Mouse (Mus musculus) thymus, adult 2 months (tissue): ENCODE data around the gene Wdr95.

ENCODE experiments used
- CTCF ChIP-seq: fragments of 200-500 bp; IDR thresholded peaks from 2 replicates; pipeline ENCODE4 v1.5.1; 2012; ENCODE audit warnings: mild to moderate bottlenecking, control low read depth, low read length, moderate library complexity, borderline replicate concordance; ENCODE audit not compliant: control insufficient read depth, poor library complexity, insufficient read depth; ENCODE audit errors: extremely low read depth
- POLR2A ChIP-seq: fragments of 200-500 bp; IDR thresholded peaks from 2 replicates; pipeline ENCODE4 v1.6.1; 2012; ENCODE audit warnings: mild to moderate bottlenecking, low read length, control low read depth, moderate library complexity; ENCODE audit not compliant: control insufficient read depth, poor library complexity, insufficient read depth; ENCODE audit errors: extremely low read depth

DNA sequence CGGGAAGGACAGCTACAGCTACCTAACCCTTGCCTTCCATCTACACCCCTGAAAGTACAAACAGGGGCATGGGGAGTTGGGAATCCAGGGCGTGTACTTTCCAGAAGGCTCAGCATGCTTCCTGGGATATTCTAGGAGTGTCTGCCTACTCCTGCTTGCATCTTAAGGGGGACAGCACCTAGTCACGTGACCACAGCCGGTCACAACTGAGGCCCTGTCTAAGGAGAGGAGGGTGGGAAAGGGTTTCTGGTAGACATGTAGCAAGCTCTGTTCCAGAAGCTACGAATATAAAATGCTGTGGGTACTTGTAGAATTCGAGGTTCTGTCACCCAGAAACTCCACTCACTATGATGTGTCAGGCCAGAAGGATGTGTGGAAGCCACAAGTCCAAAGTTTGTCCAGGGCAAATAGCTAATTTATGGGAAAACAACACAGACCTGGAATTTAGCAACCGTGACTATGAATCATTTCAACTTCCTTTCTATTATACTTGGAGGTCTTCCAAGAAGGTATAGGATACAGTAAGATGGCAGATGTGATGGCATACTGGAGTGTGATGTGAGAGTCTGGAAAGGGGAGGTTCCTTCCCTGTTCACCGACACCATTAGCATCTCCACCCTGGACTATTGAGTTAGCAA lies 78.7 kb downstream of the Wdr95 start:
- TF ChIP-seq CTCF (no peak), POLR2A (no peak)
